Mouse (Mus musculus) CH12F3 (cell line): ENCODE results near the gene Tmem120a.

Experiments used
- in situ Hi-C: fragments of 300-500 bp; cut with MboI; formaldehyde crosslinking; loops from 2 replicates; pipeline ENCODE4 v1.14.3; 2020; ENCODE audit warnings: low sequenced_read_pairs

Gene Tmem120a

DNA sequence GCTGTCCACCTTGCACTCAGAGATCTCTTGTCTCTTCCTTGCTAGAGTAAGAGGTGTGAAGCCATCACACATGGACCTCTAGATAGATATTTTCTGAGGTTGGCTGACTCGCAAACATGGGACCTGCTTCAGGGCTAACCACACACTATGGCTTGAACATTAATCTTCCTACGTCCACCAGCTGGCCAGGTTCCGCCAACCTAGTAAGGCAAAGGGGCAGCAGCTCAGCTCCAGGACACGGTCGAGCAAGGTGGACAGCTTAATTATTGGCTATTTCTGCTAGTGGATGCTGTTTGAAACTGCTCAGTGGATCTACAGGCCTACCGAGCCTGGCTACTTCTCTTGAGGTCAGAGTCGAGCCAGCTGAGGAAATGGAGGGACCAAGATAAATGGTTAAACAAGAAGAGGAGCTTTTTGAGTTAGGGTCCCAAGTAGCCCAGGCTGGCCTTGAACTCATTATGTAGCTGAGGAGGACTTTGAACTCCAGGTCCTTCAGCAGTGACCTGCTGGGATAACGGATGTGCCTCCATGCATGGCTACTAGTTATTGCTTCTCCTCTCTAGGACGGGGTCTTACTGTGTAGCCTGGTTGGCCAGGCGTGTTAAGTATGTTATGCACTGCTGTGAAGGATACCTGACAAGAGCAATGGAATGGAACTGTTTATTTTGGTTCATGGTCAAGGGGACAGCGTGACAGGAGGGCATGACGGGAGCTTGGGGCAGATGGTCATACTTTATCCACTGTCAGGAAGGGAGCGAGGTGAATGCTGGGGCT, 32.5 kb downstream of the Tmem120a start:
- in situ Hi-C loops: no loop called here

DNA sequence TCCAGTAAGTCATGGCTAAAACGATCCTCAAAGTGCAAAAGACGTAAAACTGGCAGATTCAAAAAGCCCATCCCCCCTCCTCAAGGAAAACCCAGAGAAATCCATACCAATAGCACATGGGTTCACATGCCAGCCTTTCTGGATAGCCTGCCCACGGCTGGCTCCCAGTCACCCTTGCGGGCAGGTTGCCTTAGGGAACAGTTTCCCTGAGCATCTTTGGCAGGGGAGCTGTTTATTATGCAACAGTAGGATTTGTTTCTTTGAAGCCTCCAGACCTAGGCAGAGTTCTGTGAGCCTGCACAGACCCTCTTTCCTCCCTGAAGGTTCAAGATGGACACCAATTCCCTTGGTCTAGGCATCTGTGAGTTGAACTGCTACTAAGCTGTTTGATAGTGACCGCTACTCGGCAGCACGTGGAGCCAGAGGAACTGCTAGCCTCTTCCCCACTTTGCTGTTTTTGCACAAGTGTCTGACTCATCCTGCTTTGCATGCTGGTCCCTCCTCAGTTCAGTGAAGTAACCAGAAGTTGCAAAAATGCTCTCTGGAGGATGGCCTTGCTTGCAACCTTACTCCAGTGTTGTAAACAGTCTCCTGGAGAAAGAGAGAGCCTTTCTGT, 33.5 kb downstream of the Tmem120a start:
- in situ Hi-C loops: no loop called here

DNA sequence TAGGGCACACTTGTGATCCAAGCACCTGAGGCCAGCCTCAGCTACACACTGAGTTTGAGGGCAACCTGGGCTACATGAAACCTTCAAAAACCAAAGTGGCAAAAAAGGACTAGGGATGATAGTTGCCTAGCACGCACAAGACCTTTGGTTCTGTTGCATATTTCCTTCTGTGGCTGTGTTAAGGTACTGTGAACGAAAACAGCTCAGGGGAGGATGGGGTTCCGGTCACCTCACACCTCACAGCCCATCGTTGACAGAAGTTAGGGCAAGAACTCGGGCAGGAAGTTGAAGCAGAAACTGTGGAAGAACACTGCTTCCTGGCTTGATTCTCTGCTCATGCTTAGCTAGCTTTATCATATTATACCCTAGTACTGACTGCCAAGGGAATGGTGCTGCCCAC, 34.5 kb downstream of the Tmem120a start:
- in situ Hi-C loops: no loop called here

DNA sequence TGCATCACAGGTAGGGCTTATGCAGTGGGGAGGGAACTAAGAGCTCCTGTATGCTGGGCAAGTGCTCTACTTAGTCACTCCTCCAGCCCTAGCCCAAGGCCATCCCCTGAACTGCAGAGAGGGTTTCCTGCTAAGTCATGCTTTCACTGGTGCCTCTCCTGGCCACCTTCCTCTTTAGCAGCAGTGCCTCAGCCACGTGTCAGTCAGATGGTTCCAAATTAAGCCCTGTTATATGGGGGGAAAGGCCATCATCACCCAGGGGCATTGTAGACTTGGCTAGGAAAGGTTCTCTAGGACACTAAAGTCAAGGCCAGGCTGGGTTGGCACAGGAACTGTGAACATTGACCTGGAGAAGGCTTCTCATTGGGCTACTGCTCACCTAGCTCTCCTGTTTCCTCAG, 36.4 kb downstream of the Tmem120a start:
- in situ Hi-C loops: no loop called here

DNA sequence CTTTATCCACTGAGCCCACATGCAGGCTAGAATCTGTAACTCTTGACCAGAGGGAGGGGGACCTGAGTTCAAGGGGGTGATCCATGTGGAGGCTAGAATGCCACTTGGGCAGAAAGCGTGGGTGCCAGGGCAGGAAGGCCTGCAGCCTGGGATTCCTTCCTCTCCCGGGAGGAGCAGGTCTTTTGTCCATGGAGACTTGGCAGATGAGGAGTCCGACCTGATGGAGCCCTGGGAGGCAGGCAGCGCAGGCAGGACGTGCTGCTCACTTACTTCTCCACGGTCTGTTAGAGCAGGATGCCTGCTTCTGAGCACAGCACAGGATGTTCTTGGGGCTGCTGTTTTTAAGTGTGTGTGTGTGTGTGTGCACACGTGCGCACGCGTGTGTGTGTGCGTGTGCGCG, 37.2 kb downstream of the Tmem120a start:
- in situ Hi-C loops: no loop called here

DNA sequence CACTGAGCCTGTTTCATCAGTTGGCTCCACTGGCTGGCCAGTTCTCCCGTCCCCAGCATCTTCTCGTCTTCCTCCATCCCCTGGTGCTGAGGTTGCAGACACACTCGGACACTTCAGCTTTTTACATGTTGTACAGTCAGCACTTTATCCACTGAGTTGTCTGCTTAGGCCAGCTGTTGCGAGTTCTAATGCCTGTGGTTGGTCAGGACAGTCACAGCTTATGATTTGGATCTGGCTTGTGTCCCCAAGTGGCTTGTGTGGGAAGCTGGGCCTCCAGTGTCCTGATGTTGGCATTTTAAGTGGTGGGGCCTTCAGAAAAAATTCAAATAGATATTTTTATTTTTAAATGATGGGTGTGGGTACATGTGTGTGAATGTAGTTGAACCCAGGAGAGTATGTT, 38.9 kb downstream of the Tmem120a start:
- in situ Hi-C loops: no loop called here

DNA sequence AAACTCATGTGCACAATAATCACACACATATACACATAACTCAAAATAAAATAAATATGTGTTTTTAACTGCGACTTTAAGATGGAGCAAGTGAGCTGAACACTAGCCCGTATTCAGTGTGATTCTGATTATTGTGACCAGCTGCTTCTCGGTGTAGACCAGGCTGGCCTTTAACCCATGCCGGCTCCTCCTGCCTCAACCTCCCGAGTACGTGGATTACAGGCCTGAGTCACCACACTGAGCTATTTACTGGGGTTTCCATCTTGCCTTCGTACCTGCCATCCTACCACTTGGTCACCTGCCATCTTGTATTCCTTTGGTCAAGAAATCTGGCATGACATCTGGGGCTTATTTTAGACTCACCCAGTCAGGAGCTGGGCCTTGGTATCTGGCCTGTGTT, 40.8 kb downstream of the Tmem120a start:
- in situ Hi-C loops: no loop called here

DNA sequence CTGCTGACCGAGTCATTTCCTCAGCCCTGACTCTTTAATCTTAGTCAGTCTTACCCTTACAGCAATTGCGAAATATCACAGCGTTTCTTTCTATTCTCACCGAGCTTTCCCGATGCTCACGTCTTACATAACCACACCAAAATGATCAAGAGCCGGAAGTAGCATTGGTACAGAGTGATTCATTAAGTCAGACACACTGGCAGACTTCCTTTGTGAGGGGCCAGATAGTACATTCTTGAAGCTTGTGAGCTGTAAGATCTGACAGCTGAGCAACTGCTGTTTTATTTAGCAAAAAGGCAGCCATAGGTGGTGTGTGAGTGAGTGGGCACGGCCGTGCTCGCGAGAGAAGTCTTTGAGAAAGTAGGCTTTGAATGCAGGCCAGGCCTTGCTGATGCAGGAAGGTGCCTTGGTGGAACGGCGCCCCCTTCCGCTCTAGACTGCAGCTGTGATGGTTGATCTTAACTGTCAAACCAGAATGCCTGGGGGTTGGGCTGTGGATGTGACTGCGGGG, 41.5 kb downstream of the Tmem120a start:
- in situ Hi-C loops: no loop called here

DNA sequence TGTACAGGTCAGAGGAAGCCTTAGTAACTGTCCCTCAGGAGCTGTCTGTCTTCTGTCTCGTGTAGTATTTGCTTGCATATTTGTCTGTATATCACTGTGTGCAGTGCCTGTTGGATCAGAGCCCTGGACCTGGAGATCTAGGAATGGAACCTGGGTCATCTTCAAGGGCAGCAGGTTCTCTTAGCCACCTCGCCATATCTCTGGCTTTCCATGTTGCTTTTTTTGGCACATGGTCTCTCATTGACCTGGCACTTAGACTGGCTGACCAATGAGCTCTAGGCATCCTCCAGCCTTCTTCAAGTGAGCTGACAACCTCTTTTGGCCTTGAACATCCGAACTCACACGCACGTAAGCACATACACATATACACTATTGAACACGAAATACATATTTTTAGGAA, 42.1 kb downstream of the Tmem120a start:
- in situ Hi-C loops: no loop called here

DNA sequence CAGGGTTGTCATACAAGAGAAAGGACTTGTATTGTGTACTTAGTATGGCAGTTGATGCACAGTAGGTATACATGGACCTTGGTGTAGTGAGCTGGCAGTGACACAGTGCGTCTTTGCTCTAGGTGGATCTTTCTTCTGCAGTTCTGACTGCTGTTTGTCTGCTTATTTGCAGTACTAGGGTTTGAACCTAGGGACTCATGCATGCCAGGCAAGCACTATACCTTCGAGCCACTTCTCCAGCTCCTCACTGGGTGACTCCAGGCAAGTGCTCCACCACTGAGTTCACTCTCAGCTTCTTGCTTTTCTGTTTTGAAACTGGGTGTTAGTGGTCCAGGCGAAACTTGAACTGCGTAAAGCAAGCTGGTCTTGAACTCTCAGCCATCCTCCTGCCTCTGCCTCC, 42.6 kb downstream of the Tmem120a start:
- in situ Hi-C loops: no loop called here

DNA sequence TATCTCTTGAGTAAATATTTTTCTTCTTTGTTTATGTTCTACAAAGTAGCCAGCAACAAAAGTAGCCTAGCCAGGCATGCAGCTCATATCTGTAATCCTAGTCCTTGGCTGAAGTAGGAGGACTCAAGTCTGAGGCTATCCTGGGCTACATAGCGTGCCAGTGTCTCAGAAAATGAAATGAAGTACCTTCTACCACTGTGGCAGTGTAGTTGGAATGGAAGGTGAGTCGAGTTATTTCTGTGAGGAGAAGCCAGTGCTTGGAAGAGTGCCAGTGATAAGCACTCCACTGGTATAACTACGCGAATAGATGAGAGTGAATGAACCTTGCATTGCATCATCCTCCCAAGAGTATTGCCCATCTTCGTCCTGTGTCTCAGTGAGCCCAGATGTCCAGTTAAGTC, 46.5 kb downstream of the Tmem120a start:
- in situ Hi-C loops: no loop called here

DNA sequence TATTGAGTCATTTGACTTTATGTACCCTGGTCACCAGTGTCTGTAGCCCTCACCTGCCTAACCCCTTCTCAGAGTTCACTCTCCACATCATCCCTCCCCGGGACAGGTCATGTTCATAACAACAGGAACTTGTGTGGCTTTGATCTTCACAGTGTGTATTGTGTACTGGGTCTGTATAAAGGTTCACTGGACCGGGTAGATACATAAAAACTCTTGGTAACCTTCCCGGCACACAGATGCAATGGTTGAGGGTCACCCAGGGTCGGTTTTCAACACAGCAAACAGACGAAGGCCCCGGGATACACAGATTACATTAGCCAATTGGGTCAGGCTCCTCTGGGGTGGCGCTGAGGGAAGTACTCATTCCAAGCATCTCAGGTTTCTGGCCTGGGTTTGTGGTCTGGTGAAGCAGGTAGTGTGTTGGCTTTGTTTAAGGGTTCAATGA, 48.9 kb downstream of the Tmem120a start:
- in situ Hi-C loops: no loop called here

DNA sequence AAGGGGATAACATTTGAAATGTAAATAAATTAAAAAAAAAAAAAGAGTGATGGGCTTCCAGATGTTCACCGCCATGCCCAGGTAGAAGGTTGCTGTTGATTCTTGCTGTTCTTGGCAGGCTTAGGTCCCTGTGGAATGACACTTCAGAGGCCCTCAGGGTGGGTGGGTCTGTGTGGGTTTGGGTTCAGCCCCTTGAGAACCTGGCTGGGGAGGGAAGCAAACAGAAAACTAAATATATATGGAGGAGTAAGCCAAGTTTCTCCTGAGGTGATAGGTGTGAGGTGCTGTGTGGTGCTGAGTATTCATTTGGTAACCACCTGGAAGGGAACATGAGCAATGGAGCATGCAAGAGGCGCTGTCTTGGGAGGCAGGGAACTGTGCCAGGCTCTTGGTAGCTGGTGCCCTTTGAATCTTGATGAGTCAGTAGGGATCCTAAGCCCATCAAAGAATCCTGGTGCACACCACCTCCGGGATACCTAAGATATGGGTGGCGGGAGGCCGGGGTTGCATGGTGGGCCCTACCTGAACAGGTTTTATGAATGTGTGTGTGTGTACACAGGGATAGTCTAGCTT, 50.9 kb downstream of the Tmem120a start:
- in situ Hi-C loops: no loop called here

DNA sequence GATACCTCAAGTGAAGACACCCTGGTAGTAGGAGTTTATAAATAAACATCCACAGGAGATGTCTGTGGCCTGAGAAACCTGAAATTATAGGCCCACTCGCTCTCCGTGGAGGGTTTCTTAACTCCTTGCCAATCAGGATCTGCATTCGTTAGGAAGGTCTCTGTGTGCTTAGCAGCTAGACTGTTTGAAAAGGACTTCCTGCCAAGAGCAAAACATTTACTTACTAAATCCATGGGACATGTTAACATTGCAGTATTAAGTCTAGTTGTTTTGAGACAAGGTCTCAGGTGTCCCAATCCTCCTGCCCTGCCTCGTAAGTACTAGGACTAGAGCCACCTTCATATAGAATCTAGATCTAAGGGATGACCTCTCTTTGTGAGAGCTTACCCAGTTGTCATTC, 53.0 kb downstream of the Tmem120a start:
- in situ Hi-C loops: no loop called here

DNA sequence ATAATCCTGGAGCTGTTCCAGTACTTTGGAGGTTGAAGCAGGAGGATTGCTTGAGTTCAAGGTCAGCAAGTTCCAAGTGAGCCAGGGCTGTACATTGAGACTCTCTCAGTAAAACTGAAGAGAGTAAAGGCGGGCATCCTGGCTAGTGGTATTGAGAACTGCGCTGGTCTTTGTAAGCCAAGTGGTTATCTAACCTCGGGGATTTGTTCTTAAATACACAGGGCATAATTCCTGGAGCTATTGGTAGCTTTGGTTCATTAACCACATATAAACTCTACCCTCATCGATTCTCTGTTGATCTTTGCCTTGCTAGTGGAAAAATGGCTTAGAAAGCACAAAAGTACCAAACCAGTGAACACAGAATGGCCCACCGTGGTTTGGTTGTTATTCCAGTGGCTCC, 53.8 kb downstream of the Tmem120a start:
- in situ Hi-C loops: no loop called here
